Mouse (Mus musculus): ENCODE measurements around the gene Btg1. TPM values are rescaled to one million over a fixed set of nuclear protein-coding genes. Genes with fewer than 3 reads are reported as not detected.

Gene Btg1
- polyA plus RNA-seq, 1 experiment from 2014 or later, result 59.3 TPM

DNA sequence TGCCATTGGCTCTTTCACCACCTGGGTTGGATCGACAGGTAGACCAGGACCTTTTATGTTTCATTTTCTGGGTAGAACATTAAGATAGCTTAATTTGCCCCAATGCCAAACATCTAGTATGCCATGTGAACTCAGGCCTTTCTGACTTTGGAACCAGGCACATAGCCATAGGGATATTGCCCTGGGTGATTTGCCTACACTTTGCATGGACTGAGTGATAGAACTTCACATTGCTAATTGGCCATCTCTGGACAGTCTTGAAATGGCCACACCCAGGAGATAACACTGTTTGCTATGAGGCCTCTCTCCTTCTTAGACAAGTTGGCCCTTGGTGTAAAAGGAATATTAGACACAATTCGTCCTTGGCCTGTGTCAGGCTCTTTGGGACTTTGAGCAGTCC lies 7.6 kb downstream of the Btg1 start:
- WGBS, result 86% methylated on average over 2 of the region's 2 CpGs
- no peak for ATAC-seq (ENCODE audit: borderline replicate concordance, extremely low read depth, low FRiP score, low TSS enrichment)
- H3K4me3 ChIP-seq, result no peak overlapping the region
- peaks cover 30% of the 10 kb centered on the region for H3K36me3 ChIP-seq
- no peak overlapping the region for H3K4me2 ChIP-seq
- H3K4me1 ChIP-seq, result peaks cover 35% of the 10 kb centered on the region
- H3K9me3 ChIP-seq, result no peaks in the 10 kb centered on the region
- no peaks in the 10 kb centered on the region for H3K27me3 ChIP-seq
- no peak overlapping the region for H3K9ac ChIP-seq
- H3K27ac ChIP-seq, result no peak overlapping the region

DNA sequence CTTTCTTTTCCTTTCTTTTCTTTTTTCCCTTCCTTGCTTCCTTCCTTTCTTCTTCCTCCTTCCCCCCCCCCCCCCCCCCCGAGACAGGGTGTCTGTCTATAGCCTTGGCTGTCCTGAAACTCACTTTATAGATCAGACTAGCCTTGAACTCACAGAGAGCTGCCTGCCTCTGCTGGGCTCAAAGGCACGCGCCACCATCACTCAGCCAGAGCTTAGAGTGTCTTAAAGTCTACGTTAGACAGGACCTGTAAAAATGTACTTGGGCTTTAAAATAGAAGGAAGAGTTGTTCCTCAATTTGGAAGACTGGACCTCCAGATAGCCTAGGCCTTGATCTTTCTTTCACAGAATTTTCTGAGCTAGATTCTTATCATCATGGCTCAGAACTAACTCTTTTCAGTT lies 8.3 kb downstream of the Btg1 start:
- H3K36me3 ChIP-seq, result peaks cover 25% of the 10 kb centered on the region
- H3K27ac ChIP-seq, result no peak overlapping the region
- no peak overlapping the region for H3K4me3 ChIP-seq
- no peak overlapping the region for H3K4me2 ChIP-seq
- no peaks in the 10 kb centered on the region for H3K9me3 ChIP-seq
- no peaks in the 10 kb centered on the region for H3K27me3 ChIP-seq
- H3K9ac ChIP-seq, result no peak overlapping the region
- 87% methylated on average over 4 of the region's 4 CpGs for WGBS
- H3K4me1 ChIP-seq, result peaks cover 35% of the 10 kb centered on the region
- no peak for ATAC-seq (ENCODE audit: borderline replicate concordance, extremely low read depth, low FRiP score, low TSS enrichment)

DNA sequence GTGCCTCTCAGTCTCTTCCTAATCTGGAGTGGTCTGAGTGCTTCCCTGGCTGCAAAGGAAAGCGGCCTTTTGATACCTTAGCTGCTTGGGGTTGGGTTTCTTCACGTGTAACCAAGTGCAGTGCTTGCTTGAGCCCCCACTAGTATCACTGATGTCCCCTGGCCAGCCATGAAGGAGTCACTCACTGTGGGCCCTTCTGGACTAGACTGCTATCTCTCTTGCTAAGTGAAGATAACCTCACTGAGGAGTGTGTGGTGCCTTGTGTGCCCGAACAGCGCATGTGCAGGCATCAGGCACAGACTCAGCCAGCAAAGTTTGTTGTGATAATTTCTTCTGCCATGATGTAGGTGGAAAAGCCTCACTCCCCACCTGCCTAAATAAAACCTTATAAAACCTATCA lies 8.9 kb downstream of the Btg1 start:
- peaks cover 32% of the 10 kb centered on the region for H3K4me1 ChIP-seq
- H3K27ac ChIP-seq, result no peak overlapping the region
- no peak overlapping the region for H3K9ac ChIP-seq
- H3K36me3 ChIP-seq, result peaks cover 23% of the 10 kb centered on the region
- 63% methylated on average over 4 of the region's 4 CpGs for WGBS
- no peak overlapping the region for H3K4me3 ChIP-seq
- no peaks in the 10 kb centered on the region for H3K9me3 ChIP-seq
- H3K27me3 ChIP-seq, result no peaks in the 10 kb centered on the region
- no peak for ATAC-seq (ENCODE audit: borderline replicate concordance, extremely low read depth, low FRiP score, low TSS enrichment)
- no peak overlapping the region for H3K4me2 ChIP-seq

DNA sequence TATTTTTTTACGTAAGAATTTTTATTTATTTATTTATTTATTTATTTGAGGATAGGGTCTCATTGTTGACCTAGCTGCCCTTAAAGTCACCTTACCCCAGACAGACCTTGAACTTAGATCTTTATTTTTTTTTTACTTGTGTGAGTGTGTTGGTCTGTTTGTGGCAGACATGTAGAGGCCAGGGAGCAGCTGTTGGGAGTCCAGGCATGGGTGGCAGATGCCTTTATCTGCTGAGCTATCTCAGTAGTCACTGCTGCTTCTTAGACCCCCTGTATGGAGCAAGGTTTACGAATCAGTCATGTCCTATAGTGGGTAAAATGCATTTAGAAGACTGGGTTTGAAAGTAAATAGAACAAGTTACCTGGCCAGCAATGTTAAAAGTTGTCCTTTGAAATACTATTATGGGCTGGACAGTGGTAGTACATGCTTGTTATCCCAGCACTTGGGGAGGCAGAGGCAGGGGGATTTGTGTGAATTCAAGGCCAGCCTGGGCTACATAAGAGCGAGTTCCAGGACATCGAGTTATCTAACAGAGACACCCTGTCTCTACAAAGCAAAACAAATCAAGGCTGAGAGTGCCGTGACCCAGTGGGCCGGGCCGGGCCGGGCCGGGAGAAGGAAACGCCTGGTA lies 9.4 kb downstream of the Btg1 start:
- Histone ChIP-seq H3K36me3 (peaks cover 20% of the 10 kb centered on the region), H3K27me3 (no peaks in the 10 kb centered on the region), H3K27ac (no peak overlapping the region), H3K9me3 (no peaks in the 10 kb centered on the region), H3K4me3 (no peak overlapping the region), H3K4me1 (peaks cover 30% of the 10 kb centered on the region), H3K9ac (no peak overlapping the region), H3K4me2 (no peak overlapping the region)
- WGBS, result 88% methylated on average over 10 of the region's 10 CpGs
- ATAC-seq (ENCODE audit: borderline replicate concordance, extremely low read depth, low FRiP score, low TSS enrichment), result no peak

GRCm38 (mm10) chr10:96627332-96627731 lies 10.5 kb downstream of the Btg1 start:
- Histone ChIP-seq H3K4me1 (peaks cover 20% of the 10 kb centered on the region), H3K36me3 (peaks cover 14% of the 10 kb centered on the region), H3K27me3 (no peaks in the 10 kb centered on the region), H3K4me2 (no peak overlapping the region), H3K9ac (no peak overlapping the region), H3K4me3 (no peak overlapping the region), H3K9me3 (no peaks in the 10 kb centered on the region), H3K27ac (no peak overlapping the region)
- WGBS, result 94% methylated on average over 10 of the region's 10 CpGs
- no peak for ATAC-seq (ENCODE audit: borderline replicate concordance, extremely low read depth, low FRiP score, low TSS enrichment)

DNA sequence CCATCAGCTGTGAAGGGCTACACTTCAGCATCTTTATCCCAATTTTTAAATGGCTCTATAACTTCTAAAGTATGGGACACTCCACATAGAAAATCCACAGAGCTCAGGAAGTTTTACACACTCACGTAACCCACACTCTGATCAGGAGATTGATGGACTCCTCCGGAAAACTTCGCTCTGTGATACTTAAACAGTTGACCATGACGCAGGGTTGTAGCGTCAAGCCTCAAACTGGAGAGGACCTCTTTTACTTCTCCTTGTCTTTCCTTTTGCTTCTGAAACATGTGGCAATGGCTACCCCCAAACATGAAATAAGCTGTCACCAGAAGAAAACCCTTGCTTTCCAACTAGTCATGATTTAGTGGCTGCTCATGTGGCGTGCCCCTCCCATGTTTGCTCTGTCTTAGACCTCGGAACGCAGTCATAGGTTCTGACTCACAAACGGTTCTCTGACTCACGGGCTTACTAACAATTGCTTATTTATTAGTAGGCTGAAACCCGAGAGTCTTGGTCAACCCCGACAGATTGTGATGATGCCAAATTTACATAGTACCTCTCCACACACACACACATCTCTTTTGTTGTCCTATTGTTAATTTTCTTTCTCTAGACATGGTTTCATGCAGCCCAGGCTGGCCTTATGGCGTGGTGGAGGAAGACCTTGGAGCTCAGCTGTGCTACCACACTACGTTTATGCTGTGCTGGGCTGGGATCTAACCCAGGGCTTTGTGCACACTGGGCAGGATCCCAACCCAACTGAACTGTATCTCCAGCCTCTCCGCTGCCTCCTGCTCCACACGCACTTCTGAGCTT lies 11.5 kb downstream of the Btg1 start:
- Histone ChIP-seq H3K9ac (no peak overlapping the region), H3K4me3 (no peak overlapping the region), H3K4me2 (no peak overlapping the region), H3K36me3 (peaks cover 10% of the 10 kb centered on the region), H3K9me3 (no peaks in the 10 kb centered on the region), H3K4me1 (peaks cover 12% of the 10 kb centered on the region; the same call in 1 of the 2 replicates), H3K27ac (no peak overlapping the region), H3K27me3 (no peaks in the 10 kb centered on the region)
- ATAC-seq (ENCODE audit: borderline replicate concordance, extremely low read depth, low FRiP score, low TSS enrichment), result no peak
- 81% methylated on average over 16 of the region's 16 CpGs for WGBS

DNA sequence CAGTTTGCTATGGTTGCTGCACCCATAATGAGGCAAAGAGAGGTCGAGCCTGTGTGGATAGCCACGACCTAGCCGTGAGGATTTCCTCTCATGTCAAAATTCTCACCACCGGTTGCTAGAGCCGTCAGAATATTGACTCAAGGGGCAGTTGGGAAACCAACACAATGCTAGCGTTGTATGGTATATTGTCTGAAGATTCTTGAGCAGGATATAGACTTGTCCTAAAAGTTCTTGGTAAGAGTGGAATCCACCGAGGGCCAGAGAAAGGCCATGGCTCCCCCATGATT lies 12.1 kb downstream of the Btg1 start:
- no peaks in the 10 kb centered on the region for H3K9me3 ChIP-seq
- H3K27ac ChIP-seq, result no peak overlapping the region
- WGBS, result 67% methylated on average over 7 of the region's 7 CpGs
- no peak overlapping the region for H3K9ac ChIP-seq
- H3K4me1 ChIP-seq, result peaks cover 7% of the 10 kb centered on the region; the same call in 1 of the 2 replicates
- H3K27me3 ChIP-seq, result no peaks in the 10 kb centered on the region
- no peak overlapping the region for H3K4me2 ChIP-seq
- peaks cover 4% of the 10 kb centered on the region for H3K36me3 ChIP-seq
- H3K4me3 ChIP-seq, result no peak overlapping the region
- ATAC-seq (ENCODE audit: borderline replicate concordance, extremely low read depth, low FRiP score, low TSS enrichment), result no peak

GRCm38 (mm10) chr10:96630110-96630509 lies 13.3 kb downstream of the Btg1 start:
- H3K4me3 ChIP-seq, result no peak overlapping the region
- ATAC-seq (ENCODE audit: borderline replicate concordance, extremely low read depth, low FRiP score, low TSS enrichment), result no peak
- peaks cover 3% of the 10 kb centered on the region; the same call in 1 of the 2 replicates for H3K36me3 ChIP-seq
- no peak overlapping the region for H3K27ac ChIP-seq
- H3K9ac ChIP-seq, result no peak overlapping the region
- 69% methylated on average over 5 of the region's 5 CpGs for WGBS
- no peak overlapping the region for H3K4me2 ChIP-seq
- no peaks in the 10 kb centered on the region for H3K9me3 ChIP-seq
- no peaks in the 10 kb centered on the region for H3K27me3 ChIP-seq
- no peaks in the 10 kb centered on the region; the same call in 1 of the 2 replicates for H3K4me1 ChIP-seq

- WGBS, result 50% methylated on average over 9 of the region's 9 CpGs
- no peak overlapping the region for H3K4me2 ChIP-seq
- no peak overlapping the region for H3K27ac ChIP-seq
- H3K27me3 ChIP-seq, result no peaks in the 10 kb centered on the region
- no peaks in the 10 kb centered on the region for H3K4me1 ChIP-seq
- ATAC-seq (ENCODE audit: borderline replicate concordance, extremely low read depth, low FRiP score, low TSS enrichment), result no peak
- peaks cover 3% of the 10 kb centered on the region; the same call in 1 of the 2 replicates for H3K36me3 ChIP-seq
- H3K4me3 ChIP-seq, result no peak overlapping the region
- no peaks in the 10 kb centered on the region for H3K9me3 ChIP-seq
- no peak overlapping the region for H3K9ac ChIP-seq
Observed at GRCm38 (mm10) chr10:96631066-96631711, 14.4 kb downstream of the Btg1 start.

DNA sequence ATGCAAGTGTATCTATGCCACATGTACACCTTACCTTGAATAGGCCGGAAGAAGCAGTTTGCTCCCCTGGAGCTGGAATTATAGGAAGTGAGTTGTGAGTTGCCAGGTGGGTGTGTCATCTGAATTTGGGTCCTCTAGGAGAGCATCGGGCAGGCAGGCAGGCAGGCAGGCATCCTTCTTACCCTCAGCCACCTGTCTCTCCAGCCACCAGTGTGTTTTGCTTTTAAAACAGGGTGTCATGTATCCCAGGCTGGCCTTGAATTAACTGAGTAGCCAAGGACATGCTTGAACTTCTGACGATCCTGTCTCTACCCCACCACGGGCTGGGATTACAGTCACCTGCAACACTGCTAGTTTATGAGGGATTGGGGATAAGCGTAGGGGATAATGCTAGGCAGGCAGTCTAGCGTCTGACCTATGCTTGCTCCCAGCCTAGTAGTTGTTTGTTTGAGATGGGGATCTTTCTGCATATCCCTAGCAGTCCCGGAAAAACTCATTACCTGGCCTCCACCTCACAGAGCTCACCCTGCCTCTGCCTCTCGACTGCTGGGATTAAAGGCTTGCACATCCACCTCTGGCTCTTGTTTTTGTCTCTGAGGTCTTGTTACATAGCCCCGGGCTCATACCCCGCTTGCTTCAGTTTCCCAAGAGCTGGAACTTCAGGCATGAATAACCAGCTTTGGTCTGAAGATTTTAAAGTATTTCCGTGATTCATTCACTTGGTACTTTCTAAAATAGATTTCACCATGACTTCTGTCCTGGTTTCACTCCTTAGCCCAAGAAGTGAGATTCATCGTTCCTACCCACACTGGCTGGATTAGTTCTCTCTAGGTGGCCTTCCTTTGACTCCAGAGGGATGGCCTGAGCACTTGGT lies 15.7 kb downstream of the Btg1 start:
- Histone ChIP-seq H3K4me3 (no peak overlapping the region), H3K9me3 (no peaks in the 10 kb centered on the region), H3K4me1 (no peaks in the 10 kb centered on the region), H3K4me2 (no peak overlapping the region), H3K27me3 (no peaks in the 10 kb centered on the region), H3K27ac (no peak overlapping the region), H3K36me3 (peaks cover 3% of the 10 kb centered on the region; the same call in 1 of the 2 replicates), H3K9ac (no peak overlapping the region)
- 67% methylated on average over 12 of the region's 12 CpGs for WGBS
- no peak; the same call in 1 of the 2 replicates for ATAC-seq (ENCODE audit: borderline replicate concordance, extremely low read depth, low FRiP score, low TSS enrichment)

DNA sequence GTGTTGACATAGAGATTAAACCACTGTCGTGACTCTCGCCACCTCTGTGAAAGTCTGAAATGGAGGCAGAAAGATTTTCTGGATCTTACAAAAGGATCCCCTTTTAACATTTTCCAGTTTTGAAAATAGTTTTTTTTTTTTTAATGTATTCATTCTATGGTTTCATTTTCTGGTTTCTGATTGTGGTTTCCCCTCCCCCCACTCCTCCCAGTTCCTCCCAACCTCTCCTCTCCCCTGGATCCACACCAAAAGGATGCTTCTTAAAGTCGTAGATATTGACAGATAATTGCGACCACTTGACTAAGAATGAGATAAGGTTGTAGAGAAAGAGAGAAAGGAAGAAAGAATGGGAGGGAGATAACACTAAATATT lies 16.3 kb downstream of the Btg1 start:
- Histone ChIP-seq H3K36me3 (peaks cover 3% of the 10 kb centered on the region; the same call in 1 of the 2 replicates), H3K4me1 (no peaks in the 10 kb centered on the region), H3K27me3 (no peaks in the 10 kb centered on the region), H3K9ac (no peak overlapping the region), H3K9me3 (no peaks in the 10 kb centered on the region), H3K4me2 (no peak overlapping the region), H3K4me3 (no peak overlapping the region), H3K27ac (no peak overlapping the region)
- ATAC-seq (ENCODE audit: borderline replicate concordance, extremely low read depth, low FRiP score, low TSS enrichment), result no peak
- 60% methylated on average over 4 of the region's 4 CpGs for WGBS
